Mouse (Mus musculus) forebrain, embryonic 15.5 days (tissue): ENCODE results near the gene Lmo1. TPM values are rescaled to one million over a fixed set of nuclear protein-coding genes. Genes with fewer than 3 reads are reported as not detected.
A peak's percentile ranks its signal among the peaks of the same experiment; 100 is the strongest.
"Not testable (repeated sequence)": the region's sequence is repeated elsewhere in the genome, so short reads cannot be mapped to it uniquely, and the experiment has no call there.

Experiments used
- ATAC-seq: fragments of 200-750 bp; cut with Nextera tagmentation; replicated peaks from 2 replicates; pipeline ENCODE4 v1.8.0; 2017; ENCODE audit warnings: mild to moderate bottlenecking, moderate TSS enrichment, moderate library complexity
- H3K27ac ChIP-seq: fragments of 300-500 bp; sonication (generic); replicated peaks from 2 replicates; pipeline ENCODE4 v1.5.1; 2015; ENCODE audit warnings: mild to moderate bottlenecking, inconsistent platforms
- H3K27me3 ChIP-seq: fragments of 300-500 bp; sonication (generic); 2 replicates; pipeline ENCODE4 v1.6.1; 2015; ENCODE audit warnings: inconsistent platforms
- H3K36me3 ChIP-seq: fragments of 300-500 bp; sonication (generic); 2 replicates; pipeline ENCODE4 v1.6.1; 2015; ENCODE audit warnings: mild to moderate bottlenecking, inconsistent platforms
- H3K4me1 ChIP-seq: fragments of 300-500 bp; sonication (generic); 2 replicates; pipeline ENCODE4 v1.6.1; 2015; ENCODE audit warnings: inconsistent platforms
- H3K4me2 ChIP-seq: fragments of 300-500 bp; sonication (generic); replicated peaks from 2 replicates; pipeline ENCODE4 v1.6.1; 2015; ENCODE audit warnings: mild to moderate bottlenecking, inconsistent platforms
- H3K4me3 ChIP-seq: fragments of 300-500 bp; sonication (generic); 2 replicates; pipeline ENCODE4 v1.5.1; 2015; ENCODE audit warnings: mild to moderate bottlenecking, inconsistent platforms
- H3K9ac ChIP-seq: fragments of 300-500 bp; sonication (generic); replicated peaks from 2 replicates; pipeline ENCODE4 v1.6.1; 2015; ENCODE audit warnings: mild to moderate bottlenecking, inconsistent platforms
- H3K9me3 ChIP-seq: fragments of 300-500 bp; sonication (generic); 2 replicates; pipeline ENCODE4 v1.6.1; 2016; ENCODE audit warnings: inconsistent platforms
- WGBS: fragments of 180-500 bp; shearing (Covaris S2); methylation state at CpG from one replicate; pipeline ENCODE4 v1.1.7; 2015; ENCODE audit warnings: mixed read lengths; 5-methylcytosine and 5-hydroxymethylcytosine counted together
- polyA plus RNA-seq: library from polyadenylated mRNA; unstranded; fragments of >200 nt; fragmentation: Nextera tagmentation; extraction: Ambion mirVana; gene quantifications from 2 replicates; pipeline ENCODE4 v1.2.1, GENCODE M21; 2015

Gene Lmo1
- polyA plus RNA-seq, 1 experiment from 2014 or later: 102 TPM

DNA sequence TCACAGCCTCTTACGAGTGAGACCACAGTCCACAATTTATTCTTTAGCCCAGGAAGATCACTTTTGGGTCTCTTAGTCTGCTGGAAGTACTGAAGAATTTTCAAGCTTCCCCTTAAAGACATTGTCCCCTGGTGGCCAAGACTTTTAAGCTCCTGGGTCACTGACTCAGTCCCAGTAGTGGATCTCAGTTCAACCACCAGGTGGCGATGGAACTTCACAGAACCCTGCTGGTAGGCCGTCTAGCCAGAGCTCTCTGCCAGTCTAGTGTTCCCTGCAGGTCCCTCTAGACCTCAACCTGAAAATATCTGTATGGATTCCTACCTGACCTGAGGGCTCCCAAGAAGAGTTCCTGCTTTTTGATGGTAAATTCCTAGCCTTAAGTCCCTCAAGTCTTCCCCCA is 35.6 kb downstream of the Lmo1 start:
- Histone ChIP-seq H3K9ac (no peak overlapping the region), H3K27ac (no peak overlapping the region)
- WGBS: 21% methylated on average over 3 of the region's 3 CpGs

DNA sequence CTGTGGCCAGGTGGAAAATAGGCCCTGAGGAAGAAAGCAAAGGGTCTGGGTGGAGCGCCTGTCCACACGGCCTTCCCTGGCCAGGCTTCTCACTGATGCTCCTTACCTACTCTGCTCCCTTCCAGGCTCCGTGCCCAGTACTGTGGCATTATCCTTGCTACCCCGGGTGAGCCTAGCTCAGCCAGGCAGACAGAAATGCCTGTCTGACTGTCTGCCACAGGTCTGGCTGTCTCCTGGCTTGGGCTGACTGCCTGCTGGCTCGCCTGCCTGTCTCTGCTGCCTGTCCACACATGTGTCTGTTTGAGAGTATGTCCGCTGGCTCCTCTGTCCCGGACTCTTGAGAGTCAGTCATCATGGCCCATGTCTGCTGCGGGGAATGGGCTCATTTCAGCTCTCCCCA is 37.6 kb downstream of the Lmo1 start:
- Histone ChIP-seq H3K4me3 (no peak overlapping the region), H3K27me3 (peaks cover 5% of the 10 kb centered on the region; the same call in 1 of the 2 replicates), H3K9me3 (no peaks in the 10 kb centered on the region), H3K9ac (no peak overlapping the region), H3K4me1 (peaks cover 11% of the 10 kb centered on the region), H3K36me3 (peaks cover 8% of the 10 kb centered on the region; the same call in 1 of the 2 replicates), H3K27ac (0 out of 2 replicates have a peak overlapping the region, but pooled peaks have one; percentile 6), H3K4me2 (no peak overlapping the region)
- ATAC-seq: no peak
- WGBS: 78% methylated on average over 8 of the region's 8 CpGs

More for the DNA sequence above, 35.6 kb downstream of the Lmo1 start:
- H3K9me3 ChIP-seq: no peaks in the 10 kb centered on the region
- peaks cover 8% of the 10 kb centered on the region; the same call in 1 of the 2 replicates for H3K36me3 ChIP-seq
- no peak overlapping the region for H3K4me2 ChIP-seq
- peak; percentile 67 for ATAC-seq
- H3K27me3 ChIP-seq: peaks cover 5% of the 10 kb centered on the region; the same call in 1 of the 2 replicates
- no peak overlapping the region for H3K4me3 ChIP-seq
- H3K4me1 ChIP-seq: peaks cover 31% of the 10 kb centered on the region

DNA sequence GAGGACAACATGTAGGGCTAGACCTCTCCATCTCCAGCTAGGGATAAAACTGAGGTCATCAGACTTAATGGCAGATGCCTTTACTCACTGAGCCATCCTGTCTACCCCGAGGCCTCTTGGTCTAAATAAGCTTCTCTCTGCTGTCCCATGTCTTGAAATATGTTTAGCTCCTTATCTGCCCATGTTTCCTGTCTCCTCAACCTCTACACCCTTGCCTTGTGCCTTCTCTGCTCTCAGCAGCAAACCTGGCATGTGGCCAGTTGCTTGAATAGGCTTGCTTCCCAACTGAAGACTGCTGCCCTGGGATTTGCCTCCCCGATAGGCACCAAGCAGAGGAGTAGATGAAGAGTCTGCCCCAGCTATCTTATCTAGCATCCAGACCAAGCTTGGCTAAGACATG is 43.4 kb downstream of the Lmo1 start:
- Histone ChIP-seq H3K27me3 (peaks cover 5% of the 10 kb centered on the region; the same call in 1 of the 2 replicates), H3K4me1 (peaks cover 3% of the 10 kb centered on the region; the same call in 1 of the 2 replicates), H3K4me2 (no peak overlapping the region), H3K4me3 (no peak overlapping the region), H3K9ac (no peak overlapping the region), H3K27ac (no peak overlapping the region), H3K9me3 (no peaks in the 10 kb centered on the region), H3K36me3 (no peaks in the 10 kb centered on the region)
- no peak for ATAC-seq
- WGBS: 69% methylated on average over 2 of the region's 2 CpGs

DNA sequence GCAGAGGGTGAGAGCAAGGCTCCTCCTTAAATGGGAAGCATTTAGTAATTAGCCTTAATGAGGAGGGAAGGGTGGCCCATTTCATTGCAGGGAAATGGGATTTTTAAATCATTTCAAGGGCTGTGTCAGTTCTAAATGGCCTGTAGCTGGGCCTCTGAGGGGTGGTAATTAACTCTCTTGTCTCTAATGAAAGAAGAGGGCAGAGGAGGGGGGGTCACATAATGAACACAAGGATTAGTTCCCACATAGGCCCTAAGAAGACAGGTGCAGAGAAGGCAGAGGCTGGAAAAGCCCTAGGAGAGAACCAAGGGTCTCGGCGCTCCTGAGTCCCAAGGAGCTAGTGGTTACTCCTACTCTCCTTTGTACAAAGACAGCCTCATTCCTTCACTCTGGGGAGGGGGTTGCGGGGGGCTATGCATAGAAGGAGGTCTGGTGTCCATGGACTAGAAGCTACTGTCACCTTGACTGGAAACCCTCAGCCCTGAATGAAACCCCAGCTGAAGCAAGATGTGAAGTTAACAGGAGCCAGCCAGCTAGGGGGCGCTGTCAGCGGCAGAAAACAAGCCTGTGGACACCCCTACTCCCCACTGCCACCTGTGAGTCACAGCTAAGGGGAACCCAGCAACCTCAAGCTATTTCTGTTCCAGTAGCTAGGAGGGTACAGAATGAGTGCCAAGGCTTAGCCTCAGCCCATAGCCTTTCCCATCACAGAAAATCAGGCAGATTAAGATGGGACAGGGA is 44.9 kb downstream of the Lmo1 start:
- no peaks in the 10 kb centered on the region for H3K9me3 ChIP-seq
- H3K4me1 ChIP-seq: peaks cover 3% of the 10 kb centered on the region; the same call in 1 of the 2 replicates
- H3K36me3 ChIP-seq: no peaks in the 10 kb centered on the region
- H3K4me3 ChIP-seq: no peak overlapping the region
- ATAC-seq: peak; percentile 32; the same call in 1 of the 2 replicates
- no peaks in the 10 kb centered on the region for H3K27me3 ChIP-seq
- no peak overlapping the region for H3K4me2 ChIP-seq
- no peak overlapping the region for H3K27ac ChIP-seq
- no peak overlapping the region for H3K9ac ChIP-seq
- 51% methylated on average over 5 of the region's 5 CpGs for WGBS

DNA sequence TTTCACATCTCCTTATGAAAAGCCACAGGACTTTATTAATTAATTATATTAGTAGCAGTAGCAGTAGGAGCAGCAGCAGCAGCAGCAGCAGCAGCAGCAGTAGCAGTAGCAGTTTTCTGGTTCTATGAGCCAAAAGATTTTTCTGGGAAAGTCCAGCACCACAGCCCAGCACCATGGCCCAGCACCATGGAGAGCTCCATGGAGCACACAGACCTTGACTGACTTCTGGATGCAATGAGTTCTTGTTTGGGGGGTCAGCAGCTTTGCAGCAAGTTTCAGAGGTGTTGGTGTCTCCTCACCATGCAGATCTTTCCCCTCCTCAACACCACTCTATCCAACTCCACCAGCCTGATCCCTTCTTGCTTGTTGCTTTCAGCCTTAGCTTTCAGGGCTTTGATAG is 45.6 kb downstream of the Lmo1 start:
- Histone ChIP-seq H3K9me3 (no peaks in the 10 kb centered on the region), H3K27me3 (no peaks in the 10 kb centered on the region), H3K4me1 (peaks cover 3% of the 10 kb centered on the region; the same call in 1 of the 2 replicates), H3K36me3 (no peaks in the 10 kb centered on the region), H3K9ac (no peak overlapping the region), H3K27ac (no peak overlapping the region), H3K4me2 (no peak overlapping the region), H3K4me3 (no peak overlapping the region)
- ATAC-seq: 0 out of 2 replicates have a peak, but pooled peaks have one; percentile 9

DNA sequence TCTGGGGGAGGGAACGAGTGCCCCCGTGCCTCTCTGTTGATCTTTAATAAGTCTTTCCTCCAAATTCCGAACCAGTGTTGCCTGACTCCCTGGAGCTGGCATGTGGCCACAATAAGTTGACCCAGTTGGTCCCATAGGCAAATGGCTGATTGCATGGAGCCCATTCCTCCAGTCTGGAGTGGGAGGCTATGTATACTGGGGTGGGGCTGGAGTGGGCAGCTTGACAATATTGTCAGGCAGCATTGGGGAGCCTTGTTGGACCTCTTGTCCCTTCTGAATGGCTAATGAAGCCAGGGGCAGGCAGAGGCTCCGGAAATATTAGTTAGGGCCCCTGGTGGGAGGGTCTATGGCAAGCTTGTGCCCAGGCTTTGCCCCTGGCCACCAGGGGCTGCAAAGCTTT is 59.1 kb downstream of the Lmo1 start:
- Histone ChIP-seq H3K27ac (peak overlapping the region; percentile 77), H3K4me3 (no peak overlapping the region), H3K36me3 (no peaks in the 10 kb centered on the region), H3K9ac (no peak overlapping the region), H3K4me1 (peaks cover 21% of the 10 kb centered on the region), H3K4me2 (no peak overlapping the region), H3K9me3 (no peaks in the 10 kb centered on the region), H3K27me3 (peaks cover 12% of the 10 kb centered on the region; the same call in 1 of the 2 replicates)
- peak; percentile 35 for ATAC-seq
- WGBS: 9% methylated on average over 4 of the region's 4 CpGs

DNA sequence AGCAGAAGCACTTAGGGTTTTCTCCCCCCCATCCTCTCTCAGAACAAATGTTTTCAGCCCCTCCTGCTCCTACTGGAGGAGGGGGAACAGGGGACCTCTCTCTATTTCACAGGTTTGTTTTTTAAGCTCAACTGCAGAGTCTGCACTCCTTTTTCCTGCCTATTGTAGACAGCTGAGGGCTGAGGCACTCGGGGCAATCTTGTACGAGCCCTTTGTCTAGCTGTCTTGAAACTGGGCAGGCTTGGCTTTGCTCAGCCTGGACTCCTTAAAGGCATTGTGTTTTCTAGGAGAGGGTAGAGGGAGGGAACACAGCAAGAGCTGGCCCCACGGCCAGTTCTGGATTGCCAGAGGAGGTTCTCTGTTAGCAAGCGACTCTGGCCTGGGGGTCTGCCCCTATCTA is 59.5 kb downstream of the Lmo1 start:
- Histone ChIP-seq H3K27me3 (peaks cover 12% of the 10 kb centered on the region; the same call in 1 of the 2 replicates), H3K4me1 (peaks cover 26% of the 10 kb centered on the region), H3K27ac (peak overlapping the region; percentile 77)
- H3K4me3 ChIP-seq, H3K9me3 ChIP-seq, H3K36me3 ChIP-seq, H3K9ac ChIP-seq, H3K4me2 ChIP-seq: not testable (repeated sequence)
- 0% methylated on average over 1 of the region's 4 CpGs for WGBS
- ATAC-seq: peak; percentile 87

DNA sequence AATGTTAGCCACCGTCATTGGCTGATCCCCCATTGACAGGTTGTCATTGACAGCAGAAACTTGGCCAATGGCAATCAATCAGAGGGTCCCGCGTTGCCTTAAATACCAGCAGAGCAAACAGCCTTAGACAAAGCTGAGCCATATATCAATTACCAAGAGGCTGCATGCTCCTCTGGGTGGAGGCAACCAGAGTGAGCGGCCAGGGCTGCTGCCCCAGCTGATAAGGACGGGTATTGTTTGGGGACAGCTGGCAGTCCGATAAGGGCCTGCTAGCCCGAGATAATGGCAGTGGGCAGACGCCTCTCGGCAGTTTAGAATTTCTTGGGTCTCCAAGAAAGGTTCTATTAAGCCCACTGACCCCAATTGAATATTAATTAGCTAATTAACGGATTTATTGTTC is 60.1 kb downstream of the Lmo1 start:
- peaks cover 31% of the 10 kb centered on the region for H3K4me1 ChIP-seq
- peak; percentile 46 for ATAC-seq
- H3K4me3 ChIP-seq: no peak overlapping the region
- H3K27ac ChIP-seq: peak overlapping the region; percentile 69
- H3K27me3 ChIP-seq: peaks cover 12% of the 10 kb centered on the region; the same call in 1 of the 2 replicates
- H3K4me2 ChIP-seq: 0 out of 2 replicates have a peak overlapping the region, but pooled peaks have one; percentile 9
- 4% methylated on average over 10 of the region's 10 CpGs for WGBS
- peak overlapping the region; percentile 6; the same call in 1 of the 2 replicates for H3K9ac ChIP-seq
- no peaks in the 10 kb centered on the region for H3K9me3 ChIP-seq
- no peaks in the 10 kb centered on the region for H3K36me3 ChIP-seq

DNA sequence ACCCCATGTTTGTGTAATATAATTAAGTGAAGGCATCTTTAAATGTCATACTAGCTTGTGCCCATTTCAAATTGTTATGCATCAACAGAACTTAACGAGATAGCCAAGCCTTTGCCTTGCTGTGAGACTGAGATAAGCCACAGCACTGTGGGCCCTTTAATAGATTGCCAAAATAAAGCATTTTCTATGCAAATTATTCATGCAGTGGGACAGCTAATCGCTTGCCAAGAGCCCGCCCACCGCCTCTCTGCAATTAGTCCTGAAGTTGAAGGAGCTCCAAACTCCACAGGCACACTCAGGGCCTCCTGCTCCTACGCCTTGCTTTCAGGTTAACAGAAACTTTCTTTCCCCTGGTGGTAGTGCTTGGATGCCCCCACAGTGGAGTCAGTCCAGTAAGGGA is 64.0 kb downstream of the Lmo1 start:
- Histone ChIP-seq H3K9me3 (no peaks in the 10 kb centered on the region), H3K4me1 (peaks cover 31% of the 10 kb centered on the region), H3K27me3 (peaks cover 19% of the 10 kb centered on the region), H3K4me3 (no peak overlapping the region), H3K27ac (peak overlapping the region; percentile 29; the same call in 1 of the 2 replicates), H3K9ac (no peak overlapping the region), H3K4me2 (no peak overlapping the region), H3K36me3 (no peaks in the 10 kb centered on the region)
- ATAC-seq: peak; percentile 74
- 14% methylated on average over 5 of the region's 5 CpGs for WGBS

DNA sequence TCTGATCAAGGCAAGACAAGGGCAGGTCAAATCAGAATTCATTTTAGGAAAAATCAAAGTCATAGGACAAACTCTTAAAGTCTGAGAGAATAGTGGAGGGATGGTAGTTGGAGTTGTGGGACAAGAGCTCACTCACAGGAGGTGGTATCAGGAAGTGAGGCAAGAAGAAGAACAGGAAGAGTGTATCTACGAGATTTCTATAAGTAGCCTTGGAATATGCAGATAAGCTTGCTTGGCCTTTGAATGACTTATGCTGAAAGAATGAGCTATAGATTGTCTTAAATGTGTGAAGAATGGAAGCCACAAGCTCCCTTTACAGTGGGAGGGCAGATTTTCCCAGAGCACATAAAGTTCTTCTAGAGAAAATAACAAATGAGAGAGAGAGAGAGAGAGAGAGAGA is 70.1 kb downstream of the Lmo1 start:
- Histone ChIP-seq H3K36me3 (no peaks in the 10 kb centered on the region), H3K4me1 (peaks cover 2% of the 10 kb centered on the region; the same call in 1 of the 2 replicates), H3K27me3 (peaks cover 34% of the 10 kb centered on the region), H3K27ac (no peak overlapping the region), H3K9ac (no peak overlapping the region), H3K4me2 (no peak overlapping the region), H3K9me3 (no peaks in the 10 kb centered on the region), H3K4me3 (no peak overlapping the region)
- no peak for ATAC-seq
- WGBS: 79% methylated on average over 1 of the region's 1 CpGs

DNA sequence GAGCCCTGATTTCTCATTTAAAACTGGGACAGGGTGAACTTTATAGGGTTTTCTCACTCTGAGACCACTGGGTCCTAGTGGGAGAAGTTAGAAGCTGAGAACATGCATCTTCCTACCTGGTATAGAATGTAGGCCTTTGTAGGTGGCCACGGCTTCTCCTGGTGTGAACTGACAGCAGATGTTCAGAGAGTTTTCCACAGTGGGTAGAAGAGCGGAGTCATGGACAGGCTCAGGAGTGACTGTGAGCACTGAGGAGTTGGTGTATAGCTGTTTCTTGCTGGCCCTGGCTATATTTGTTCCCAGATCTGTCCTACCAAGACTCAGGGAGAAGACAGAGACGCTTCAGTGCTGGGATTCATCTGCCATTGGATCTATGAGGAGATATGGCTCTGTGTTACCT is 73.8 kb downstream of the Lmo1 start:
- Histone ChIP-seq H3K4me2 (no peak overlapping the region), H3K9ac (no peak overlapping the region), H3K27ac (no peak overlapping the region), H3K4me3 (no peak overlapping the region), H3K27me3 (peaks cover 22% of the 10 kb centered on the region; the same call in 1 of the 2 replicates), H3K9me3 (no peaks in the 10 kb centered on the region), H3K36me3 (no peaks in the 10 kb centered on the region), H3K4me1 (no peaks in the 10 kb centered on the region)
- no peak for ATAC-seq
- WGBS: 87% methylated on average over 3 of the region's 3 CpGs

DNA sequence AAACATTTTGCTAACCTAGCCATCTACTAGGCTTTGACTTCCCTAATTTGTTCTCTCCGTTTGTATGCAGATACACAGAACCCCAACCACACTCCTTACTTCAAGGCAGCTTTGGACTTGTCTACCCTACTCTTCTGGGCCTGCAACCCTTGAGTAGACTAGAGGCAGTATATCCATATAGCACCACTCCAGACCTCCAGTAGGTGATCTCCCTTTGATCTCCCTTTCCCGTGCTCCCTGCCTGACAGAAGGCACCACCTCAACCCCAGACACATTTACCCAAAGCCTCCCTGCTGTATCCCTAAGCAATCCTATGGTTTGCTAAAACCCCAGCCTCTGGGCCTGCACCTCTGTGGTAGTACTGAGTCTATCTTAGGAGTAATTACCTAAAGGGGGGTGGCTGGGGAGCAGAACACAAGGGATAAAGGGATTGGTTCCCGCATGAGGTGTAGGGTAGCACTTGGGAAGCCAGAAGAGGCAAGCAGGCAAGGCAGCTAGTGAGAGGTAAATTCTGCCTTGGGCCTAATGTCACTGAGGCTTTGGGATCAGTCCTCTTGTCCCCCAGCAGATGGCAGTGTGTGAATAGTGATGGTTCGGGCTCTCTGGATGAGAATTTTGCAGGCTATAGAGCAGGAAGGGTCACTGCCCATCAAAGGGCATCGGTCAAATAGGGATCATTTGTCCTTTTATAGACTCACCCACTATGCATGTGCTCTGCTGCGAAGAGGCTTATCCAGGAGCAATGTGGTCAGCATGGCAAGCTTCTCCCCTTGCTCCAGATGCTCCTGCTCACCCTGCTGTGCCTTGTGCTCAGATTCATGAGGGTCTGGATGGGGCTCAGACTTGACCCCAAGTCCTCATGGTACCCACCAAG is 76.6 kb downstream of the Lmo1 start:
- H3K36me3 ChIP-seq: no peaks in the 10 kb centered on the region
- H3K4me1 ChIP-seq: no peaks in the 10 kb centered on the region
- peak; percentile 66 for ATAC-seq
- H3K27me3 ChIP-seq: peaks cover 11% of the 10 kb centered on the region; the same call in 1 of the 2 replicates
- H3K9ac ChIP-seq: no peak overlapping the region
- no peak overlapping the region for H3K27ac ChIP-seq
- 23% methylated on average over 6 of the region's 6 CpGs for WGBS
- no peak overlapping the region for H3K4me2 ChIP-seq
- H3K9me3 ChIP-seq: no peaks in the 10 kb centered on the region
- no peak overlapping the region for H3K4me3 ChIP-seq
